Mouse (Mus musculus) midbrain, embryonic 15.5 days (tissue): ENCODE measurements around the gene Rab40c. TPM values are rescaled to one million over a fixed set of nuclear protein-coding genes. Genes with fewer than 3 reads are reported as not detected.

Experiments used
- ATAC-seq: fragments of 200-750 bp; cut with Nextera tagmentation; replicated peaks from 2 replicates; pipeline ENCODE4 v1.8.0; 2017; ENCODE audit warnings: moderate TSS enrichment
- H3K27ac ChIP-seq: fragments of 300-500 bp; sonication (generic); 2 replicates; pipeline ENCODE4 v1.5.1; 2015; ENCODE audit warnings: mild to moderate bottlenecking, inconsistent platforms
- H3K27me3 ChIP-seq: fragments of 300-500 bp; sonication (generic); replicated peaks from 2 replicates; pipeline ENCODE4 v1.6.1; 2015; ENCODE audit warnings: inconsistent platforms
- H3K36me3 ChIP-seq: fragments of 300-500 bp; sonication (generic); replicated peaks from 2 replicates; pipeline ENCODE4 v1.6.1; 2015; ENCODE audit warnings: inconsistent platforms
- H3K4me1 ChIP-seq: fragments of 300-500 bp; sonication (generic); 2 replicates; pipeline ENCODE4 v1.6.1; 2015; ENCODE audit warnings: inconsistent platforms
- H3K4me2 ChIP-seq: fragments of 300-500 bp; sonication (generic); 2 replicates; pipeline ENCODE4 v1.6.1; 2015; ENCODE audit warnings: inconsistent platforms, mild to moderate bottlenecking, moderate library complexity
- H3K4me3 ChIP-seq: fragments of 300-500 bp; sonication (generic); 2 replicates; pipeline ENCODE4 v1.5.1; 2015; ENCODE audit warnings: mild to moderate bottlenecking, inconsistent platforms
- H3K9ac ChIP-seq: fragments of 300-500 bp; sonication (generic); 2 replicates; pipeline ENCODE4 v1.6.1; 2015; ENCODE audit warnings: mild to moderate bottlenecking, inconsistent platforms
- H3K9me3 ChIP-seq: fragments of 300-500 bp; sonication (generic); 2 replicates; pipeline ENCODE4 v1.6.1; 2016; ENCODE audit warnings: inconsistent platforms
- WGBS: fragments of 180-500 bp; shearing (Covaris S2); methylation state at CpG from one replicate; pipeline ENCODE4 v1.1.7; 2015; ENCODE audit warnings: mixed read lengths; 5-methylcytosine and 5-hydroxymethylcytosine counted together
- polyA plus RNA-seq: library from polyadenylated mRNA; unstranded; fragments of >200 nt; fragmentation: Nextera tagmentation; extraction: Ambion mirVana; gene quantifications from 2 replicates; pipeline ENCODE4 v1.2.1, GENCODE M21; 2015

The Rab40c gene
- polyA plus RNA-seq, 1 experiment from 2014 or later: 56.7 TPM

DNA sequence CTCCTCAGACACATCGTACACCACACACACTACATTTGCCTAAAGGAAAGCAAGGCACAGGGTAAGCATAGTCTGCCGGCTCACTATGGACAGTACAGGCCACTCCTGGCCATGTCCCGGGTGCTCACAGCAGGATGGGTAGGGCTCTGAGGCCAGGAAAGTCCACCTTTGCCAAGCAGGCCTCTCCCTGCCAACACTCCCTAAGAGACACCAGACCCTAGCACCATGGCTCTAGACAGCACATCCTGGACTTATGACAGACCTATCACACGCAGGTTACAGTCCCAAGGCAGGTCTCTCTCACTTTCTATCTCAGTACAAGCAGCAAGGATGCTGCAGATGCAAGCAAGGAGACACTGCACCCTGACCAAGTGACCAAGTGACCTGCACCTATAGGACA lies 76.4 kb downstream of the Rab40c start:
- ATAC-seq: no peak
- peaks cover 29% of the 10 kb centered on the region for H3K36me3 ChIP-seq

GRCm38 (mm10) chr17:25842509-25842908 lies 77.0 kb downstream of the Rab40c start:
- Histone ChIP-seq H3K27ac (no peak overlapping the region), H3K4me3 (no peak overlapping the region), H3K9me3 (no peaks in the 10 kb centered on the region), H3K36me3 (peaks cover 29% of the 10 kb centered on the region), H3K4me1 (peaks cover 26% of the 10 kb centered on the region), H3K4me2 (no peak overlapping the region), H3K27me3 (no peaks in the 10 kb centered on the region), H3K9ac (no peak overlapping the region)
- no peak for ATAC-seq
- WGBS: 78% methylated on average over 3 of the region's 3 CpGs

More for the DNA sequence above, 76.4 kb downstream of the Rab40c start:
- 89% methylated on average over 4 of the region's 4 CpGs for WGBS
- H3K9ac ChIP-seq: peak overlapping the region; percentile 23; the same call in 1 of the 2 replicates
- peak overlapping the region; percentile 90 for H3K4me2 ChIP-seq
- H3K27me3 ChIP-seq: no peaks in the 10 kb centered on the region
- no peak overlapping the region for H3K27ac ChIP-seq
- no peaks in the 10 kb centered on the region for H3K9me3 ChIP-seq
- H3K4me1 ChIP-seq: peaks cover 20% of the 10 kb centered on the region
- peak overlapping the region; percentile 87 for H3K4me3 ChIP-seq

DNA sequence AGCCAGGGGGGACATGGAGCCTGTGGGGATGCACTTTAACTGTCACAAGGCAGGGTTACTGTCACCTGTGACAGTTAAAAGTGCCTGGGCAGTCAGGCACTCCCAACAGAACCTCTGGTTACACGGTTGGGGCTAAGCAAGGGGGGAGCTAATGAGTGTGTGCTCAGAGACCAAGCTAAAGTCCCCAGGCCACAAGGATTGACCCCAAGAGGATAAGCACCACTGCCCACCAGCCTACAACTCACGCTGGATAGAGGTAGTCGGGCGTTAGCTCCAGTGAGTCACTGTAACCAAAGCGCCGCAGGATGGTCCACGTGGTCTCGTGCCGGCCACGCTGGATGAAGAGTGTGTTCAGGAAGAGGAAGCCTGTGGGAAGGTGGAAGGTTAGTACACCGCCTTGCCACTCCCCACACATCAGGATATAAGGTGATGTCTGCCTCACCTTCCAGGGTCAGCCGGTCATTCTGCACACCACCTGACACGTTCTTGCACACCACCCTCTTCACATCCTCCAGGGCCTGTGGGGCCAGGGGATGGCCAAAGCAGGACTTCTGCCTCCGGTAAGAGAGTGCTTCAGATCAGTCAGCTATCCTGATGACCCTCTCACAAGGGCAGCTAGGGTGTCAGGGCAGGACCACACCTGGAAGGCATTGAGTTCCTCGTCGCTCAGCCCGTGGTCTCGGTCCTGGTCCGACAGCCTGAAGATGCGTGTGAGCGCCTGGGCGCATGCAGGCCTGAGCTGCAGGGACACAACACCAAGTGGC lies 78.2 kb downstream of the Rab40c start, which contains the start of gene Gm20683:
Gene Gm20683, minus strand, starts transcription at position 647 of the 764 bp plus-strand sequence.
- peaks cover 38% of the 10 kb centered on the region for H3K4me1 ChIP-seq
- no peak within 1 kb of the TSS for H3K4me2 ChIP-seq
- no peak for ATAC-seq
- no peak within 1 kb of the TSS for H3K27ac ChIP-seq
- no peaks in the 10 kb centered on the region for H3K9me3 ChIP-seq
- no peaks in the 10 kb centered on the region for H3K27me3 ChIP-seq
- peaks cover 29% of the 10 kb centered on the region for H3K36me3 ChIP-seq
- H3K4me3 ChIP-seq: no peak within 1 kb of the TSS
- 96% methylated on average over 22 of the region's 22 CpGs for WGBS
- H3K9ac ChIP-seq: no peak within 1 kb of the TSS

GRCm38 (mm10) chr17:25840519-25840918 lies 79.0 kb downstream of the Rab40c start:
- no peak overlapping the region for H3K4me3 ChIP-seq
- peaks cover 46% of the 10 kb centered on the region for H3K4me1 ChIP-seq
- H3K36me3 ChIP-seq: peaks cover 29% of the 10 kb centered on the region
- no peak for ATAC-seq
- no peak overlapping the region for H3K9ac ChIP-seq
- WGBS: 96% methylated on average over 6 of the region's 6 CpGs
- H3K27ac ChIP-seq: no peak overlapping the region
- no peaks in the 10 kb centered on the region for H3K9me3 ChIP-seq
- no peaks in the 10 kb centered on the region for H3K27me3 ChIP-seq
- no peak overlapping the region for H3K4me2 ChIP-seq

- no peak overlapping the region for H3K27ac ChIP-seq
- no peaks in the 10 kb centered on the region for H3K9me3 ChIP-seq
- H3K4me3 ChIP-seq: no peak overlapping the region
- H3K4me1 ChIP-seq: peaks cover 50% of the 10 kb centered on the region
- no peak overlapping the region for H3K4me2 ChIP-seq
- no peak for ATAC-seq
- WGBS: 88% methylated on average over 14 of the region's 14 CpGs
- no peaks in the 10 kb centered on the region for H3K27me3 ChIP-seq
- no peak overlapping the region for H3K9ac ChIP-seq
- peaks cover 29% of the 10 kb centered on the region for H3K36me3 ChIP-seq
These were observed 79.9 kb downstream of the Rab40c start for GRCm38 (mm10) chr17:25839455-25840235.

DNA sequence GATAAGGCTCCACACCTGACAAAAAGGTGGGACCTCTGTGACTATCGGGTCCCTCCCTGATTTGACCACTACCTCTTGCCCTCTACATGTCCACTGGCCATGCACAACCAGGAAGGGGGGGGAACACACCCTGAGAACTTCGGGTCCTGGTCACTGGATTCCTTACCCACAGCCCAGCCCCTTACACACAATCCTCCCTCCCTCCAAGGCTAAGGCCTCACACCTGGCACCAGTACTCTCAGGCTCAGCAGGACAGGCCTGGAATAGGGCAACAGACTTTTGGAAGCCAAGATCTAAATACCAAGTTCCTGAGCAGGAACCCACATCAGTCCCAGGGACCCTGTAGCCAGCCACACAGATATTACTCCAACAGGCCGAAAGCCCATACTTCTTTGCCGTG lies 80.6 kb downstream of the Rab40c start:
- no peaks in the 10 kb centered on the region for H3K9me3 ChIP-seq
- H3K27ac ChIP-seq: no peak overlapping the region
- 93% methylated on average over 4 of the region's 4 CpGs for WGBS
- H3K4me1 ChIP-seq: peaks cover 55% of the 10 kb centered on the region
- no peak overlapping the region for H3K9ac ChIP-seq
- H3K36me3 ChIP-seq: peaks cover 29% of the 10 kb centered on the region
- no peak for ATAC-seq
- no peak overlapping the region for H3K4me3 ChIP-seq
- H3K4me2 ChIP-seq: no peak overlapping the region
- no peaks in the 10 kb centered on the region for H3K27me3 ChIP-seq

- Histone ChIP-seq H3K4me3 (no peak overlapping the region; the same call in 1 of the 2 replicates), H3K9me3 (no peaks in the 10 kb centered on the region), H3K27ac (peak overlapping the region; percentile 82), H3K9ac (peak overlapping the region; percentile 70), H3K4me1 (peaks cover 49% of the 10 kb centered on the region), H3K4me2 (peak overlapping the region; percentile 80), H3K27me3 (no peaks in the 10 kb centered on the region), H3K36me3 (peaks cover 29% of the 10 kb centered on the region)
- no peak for ATAC-seq
- WGBS: 12% methylated on average over 3 of the region's 3 CpGs
These were observed 82.0 kb downstream of the Rab40c start for GRCm38 (mm10) chr17:25837533-25837932.

GRCm38 (mm10) chr17:25837076-25837410 lies 82.5 kb downstream of the Rab40c start, which contains the start of gene Rhbdl1:
TSS of gene Rhbdl1 (minus strand) at chr17:25837295.
- Histone ChIP-seq H3K27me3 (no peaks in the 10 kb centered on the region), H3K9ac (peak within 1 kb of the TSS; percentile 70), H3K4me3 (peak within 1 kb of the TSS; percentile 48), H3K4me1 (peaks cover 51% of the 10 kb centered on the region), H3K36me3 (peaks cover 27% of the 10 kb centered on the region), H3K27ac (peak within 1 kb of the TSS; percentile 82), H3K9me3 (no peaks in the 10 kb centered on the region), H3K4me2 (peak within 1 kb of the TSS; percentile 80)
- peak; percentile 32 for ATAC-seq
- under 1% methylated on average over 29 of the region's 29 CpGs for WGBS

DNA sequence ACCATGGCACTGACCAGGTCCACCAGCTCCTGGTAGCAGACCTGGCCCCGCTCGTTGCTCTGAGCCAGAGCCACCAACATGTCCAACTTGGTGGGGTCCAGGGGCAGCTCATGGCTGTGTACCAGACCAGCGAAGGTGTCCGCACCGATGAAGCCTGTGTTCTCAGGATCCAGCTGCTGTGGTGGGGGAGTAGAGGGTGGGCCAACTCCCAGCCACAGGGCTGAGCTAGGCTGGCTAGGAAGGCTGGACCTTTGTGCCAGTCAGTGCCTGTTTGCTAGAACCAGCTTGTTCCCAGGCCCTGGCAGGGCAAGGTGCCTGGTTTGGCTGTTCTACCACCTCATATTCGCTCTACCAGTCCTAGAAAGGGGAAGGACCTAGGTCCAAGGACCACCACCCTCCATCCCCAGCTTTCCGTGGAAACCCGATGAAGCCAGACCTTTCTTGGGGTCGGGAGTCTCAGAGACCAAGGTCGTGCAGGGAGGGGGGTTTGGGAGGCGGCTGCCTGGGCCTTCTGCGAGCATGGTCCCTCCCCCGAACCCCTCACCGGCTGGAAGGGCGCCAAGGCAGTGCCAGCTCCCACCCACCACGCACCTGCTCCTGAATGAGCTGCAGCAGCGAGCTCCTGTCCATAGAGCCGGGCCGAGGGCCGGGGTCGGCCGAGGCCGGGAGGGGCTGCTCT lies 83.0 kb downstream of the Rab40c start:
- Histone ChIP-seq H3K27me3 (no peaks in the 10 kb centered on the region), H3K9ac (peak overlapping the region; percentile 70), H3K27ac (peak overlapping the region; percentile 82), H3K4me1 (peaks cover 56% of the 10 kb centered on the region), H3K36me3 (peaks cover 22% of the 10 kb centered on the region), H3K4me3 (peak overlapping the region; percentile 48), H3K9me3 (no peaks in the 10 kb centered on the region), H3K4me2 (peak overlapping the region; percentile 80)
- 20% methylated on average over 23 of the region's 23 CpGs for WGBS
- ATAC-seq: no peak

DNA sequence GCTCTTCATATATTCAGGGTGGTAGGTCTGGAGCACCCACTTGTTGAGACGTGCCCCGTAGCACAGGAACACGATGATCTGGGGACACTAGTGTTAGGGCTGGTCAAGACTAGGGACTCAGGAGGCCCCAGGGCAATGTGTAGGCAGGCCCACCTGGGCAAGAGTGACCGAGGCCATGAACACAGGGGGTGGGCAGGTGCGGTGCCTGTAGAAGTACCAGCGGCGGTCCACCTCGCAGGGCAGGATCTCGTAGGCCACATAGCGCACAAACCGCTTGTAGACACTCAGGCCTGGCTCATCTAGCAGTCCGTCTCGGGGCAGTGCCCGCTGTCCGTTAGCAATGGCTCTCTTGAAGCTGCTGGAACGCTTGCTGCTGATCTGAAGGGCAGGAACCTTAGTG lies 83.7 kb downstream of the Rab40c start:
- Histone ChIP-seq H3K36me3 (peaks cover 22% of the 10 kb centered on the region), H3K9me3 (no peaks in the 10 kb centered on the region), H3K4me1 (peaks cover 64% of the 10 kb centered on the region), H3K27me3 (no peaks in the 10 kb centered on the region), H3K9ac (peak overlapping the region; percentile 70; the same call in 1 of the 2 replicates), H3K4me3 (peak overlapping the region; percentile 48), H3K27ac (no peak overlapping the region), H3K4me2 (peak overlapping the region; percentile 80)
- WGBS: 94% methylated on average over 16 of the region's 16 CpGs
- no peak for ATAC-seq

GRCm38 (mm10) chr17:25835301-25835700 lies 84.2 kb downstream of the Rab40c start:
- H3K4me2 ChIP-seq: peak overlapping the region; percentile 95; the same call in 1 of the 2 replicates
- ATAC-seq: no peak
- H3K27ac ChIP-seq: no peak overlapping the region
- H3K27me3 ChIP-seq: no peaks in the 10 kb centered on the region
- WGBS: 93% methylated on average over 7 of the region's 7 CpGs
- H3K9ac ChIP-seq: 0 out of 2 replicates have a peak overlapping the region, but pooled peaks have one; percentile 70
- H3K4me1 ChIP-seq: peaks cover 69% of the 10 kb centered on the region
- no peaks in the 10 kb centered on the region for H3K9me3 ChIP-seq
- no peak overlapping the region for H3K4me3 ChIP-seq
- peaks cover 22% of the 10 kb centered on the region; the same call in 1 of the 2 replicates for H3K36me3 ChIP-seq
